Mouse (Mus musculus): Measurements from ENCODE around the gene Myo1h.

DNA sequence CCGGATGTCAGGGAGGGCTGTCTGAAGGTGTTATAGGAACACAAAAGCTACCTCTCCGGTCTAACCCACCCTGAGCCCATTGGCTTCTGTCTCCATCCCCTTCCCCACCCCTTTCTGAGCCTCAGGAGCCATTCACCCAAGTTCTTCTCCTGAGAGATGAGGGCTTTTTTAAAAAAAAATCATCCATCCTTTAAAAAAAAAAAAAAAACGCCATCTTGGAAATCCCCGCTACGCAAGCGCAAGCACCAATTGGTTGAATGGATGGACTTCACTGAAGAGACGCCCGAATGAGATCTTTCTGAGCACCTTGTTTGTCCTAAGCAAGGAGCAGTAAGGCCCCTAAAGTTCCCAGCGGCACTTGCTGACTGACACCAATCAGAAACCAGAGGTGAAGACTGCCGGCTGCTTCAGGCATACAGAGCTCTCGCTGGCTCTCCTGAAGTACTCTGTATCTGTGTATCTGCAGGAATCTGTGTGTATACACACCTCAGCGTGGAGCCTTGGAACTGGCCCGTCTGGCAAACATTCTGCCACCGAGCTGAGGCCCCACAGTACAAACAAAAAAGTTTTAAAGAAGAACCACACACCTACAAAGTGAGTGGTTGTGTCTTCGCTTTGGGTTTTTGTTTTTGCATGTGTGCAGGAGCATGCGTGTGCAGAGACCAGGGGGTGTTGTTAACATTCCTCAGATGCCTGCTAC, 1.9 kb upstream of the Myo1h start:
- TF ChIP-seq CTCF (IDR thresholded peaks at IDR 0.05; ENCODE audit: low read depth) (no peak), EP300 (IDR thresholded peaks at IDR 0.05; ENCODE audit: low read depth) (no peak)
